Mouse (Mus musculus) myocyte (in vitro differentiated cells): ENCODE data around the gene Glyr1. TPM values are rescaled to one million over a fixed set of nuclear protein-coding genes. Genes with fewer than 3 reads are reported as not detected.

Experiments
- H3K27me3 ChIP-seq: one replicate; pipeline ENCODE4 v1.6.1; 2011; ENCODE audit not compliant: control insufficient read depth, insufficient read depth, insufficient read length
- H3K36me3 ChIP-seq: one replicate; pipeline ENCODE4 v1.6.1; 2011; ENCODE audit not compliant: control insufficient read depth, insufficient read depth
- H3K4me2 ChIP-seq: one replicate; pipeline ENCODE4 v1.6.1; 2011; ENCODE audit warnings: low read depth, control low read depth
- H3K4me3 ChIP-seq: one replicate; pipeline ENCODE4 v1.5.1; 2011; ENCODE audit warnings: mild to moderate bottlenecking, control low read depth, moderate library complexity
- H3K79me2 ChIP-seq: one replicate; pipeline ENCODE4 v1.6.1; 2011; ENCODE audit not compliant: control insufficient read depth, insufficient read depth
- H3ac ChIP-seq: one replicate; pipeline ENCODE4 v1.6.1; 2011; ENCODE audit not compliant: control insufficient read depth, insufficient read length
- CEBPB ChIP-seq: IDR thresholded peaks from 2 replicates; pipeline ENCODE4 v1.6.1; 2011; ENCODE audit warnings: mild to moderate bottlenecking, moderate library complexity; ENCODE audit not compliant: poor library complexity, insufficient read depth, severe bottlenecking
- E2F4 ChIP-seq: IDR thresholded peaks from one replicate; pipeline ENCODE4 v1.6.1; 2011; ENCODE audit warnings: mild to moderate bottlenecking, control low read depth, moderate library complexity; ENCODE audit not compliant: insufficient read depth
- MAX ChIP-seq: IDR thresholded peaks from one replicate; pipeline ENCODE4 v1.6.1; 2011; ENCODE audit warnings: low read depth, mild to moderate bottlenecking, control low read depth
- MYOD1 ChIP-seq, 3 experiments: IDR thresholded peaks; one replicate each; pipeline ENCODE4 v1.6.1; 2011; ENCODE audit warnings: control low read depth in 2 of 3, low read depth in 2 of 3, mild to moderate bottlenecking in 2 of 3, moderate library complexity in 1 of 3; ENCODE audit not compliant: insufficient read length in 2 of 3, control insufficient read depth in 1 of 3
- MYOG ChIP-seq, 3 experiments: IDR thresholded peaks; one replicate each; pipeline ENCODE4 v1.6.1; 2011; ENCODE audit warnings: control low read depth in 2 of 3, low read depth in 2 of 3, mild to moderate bottlenecking in 2 of 3; ENCODE audit not compliant: insufficient read length in 2 of 3, control insufficient read depth in 1 of 3, insufficient read depth in 1 of 3
- POLR2A ChIP-seq: IDR thresholded peaks from one replicate; pipeline ENCODE4 v1.6.1; 2011; ENCODE audit warnings: low read depth, mild to moderate bottlenecking, control low read depth, moderate library complexity; ENCODE audit not compliant: insufficient read length
- POLR2AphosphoS2 ChIP-seq: IDR thresholded peaks from one replicate; pipeline ENCODE4 v1.6.1; 2011; ENCODE audit warnings: low read depth, control low read depth; ENCODE audit not compliant: insufficient read length
- REST ChIP-seq: IDR thresholded peaks from one replicate; pipeline ENCODE4 v1.6.1; 2011; ENCODE audit warnings: mild to moderate bottlenecking, control low read depth, moderate library complexity; ENCODE audit not compliant: insufficient read depth, insufficient read length
- SRF ChIP-seq: IDR thresholded peaks from one replicate; pipeline ENCODE4 v1.6.1; 2011; ENCODE audit warnings: low read depth; ENCODE audit not compliant: control insufficient read depth, insufficient read length
- TCF12 ChIP-seq: IDR thresholded peaks from one replicate; pipeline ENCODE4 v1.6.1; 2011; ENCODE audit warnings: mild to moderate bottlenecking, control low read depth; ENCODE audit not compliant: poor library complexity, insufficient read depth, severe bottlenecking
- TCF3 ChIP-seq: IDR thresholded peaks from one replicate; pipeline ENCODE4 v1.6.1; 2011; ENCODE audit warnings: low read depth, control low read depth; ENCODE audit not compliant: insufficient read length
- USF1 ChIP-seq: IDR thresholded peaks from one replicate; pipeline ENCODE4 v1.6.1; 2011; ENCODE audit warnings: low read depth, mild to moderate bottlenecking, control low read depth, moderate library complexity
- polyA plus RNA-seq: library from polyadenylated mRNA; unstranded; fragments of >200 nt; fragmentation: generic; extraction: Trizol; gene quantifications from one replicate; pipeline ENCODE4 v1.2.1, GENCODE M21; 2012; ENCODE audit warnings: missing spikeins

Glyr1 gene
- polyA plus RNA-seq, 1 experiment: 37.0 TPM

DNA sequence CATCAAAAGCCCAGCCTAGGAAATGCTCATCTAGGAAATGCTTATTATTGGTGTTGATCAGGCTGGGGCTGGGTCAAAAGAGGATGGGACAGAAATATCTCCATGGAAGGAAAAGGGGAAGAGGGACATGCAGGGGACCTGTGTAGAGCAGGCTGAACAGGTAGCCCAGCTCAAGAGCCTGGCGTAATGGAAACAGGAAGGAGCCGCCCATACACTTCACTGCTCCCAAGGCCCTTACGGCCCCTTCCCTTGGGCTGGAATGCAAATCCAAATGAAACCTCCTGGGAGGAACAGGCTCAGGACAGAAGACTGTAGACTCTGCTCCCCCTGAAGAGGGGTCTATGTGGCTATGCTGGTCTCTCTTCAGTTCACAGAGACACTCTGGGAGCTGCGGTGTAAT, 35.1 kb downstream of the Glyr1 start:
- H3K4me2 ChIP-seq: no peak overlapping the region
- H3K27me3 ChIP-seq: no peaks in the 10 kb centered on the region
- TF ChIP-seq MAX: no peak
- TF ChIP-seq USF1: no peak
- no peak for TF ChIP-seq MYOD1 (IDR thresholded peaks at IDR 0.05; ENCODE audit: control insufficient read depth in 1 of 3, insufficient read length in 2 of 3, low read depth in 2 of 3)
- TF ChIP-seq SRF: no peak
- TF ChIP-seq POLR2AphosphoS2: no peak
- no peak for TF ChIP-seq TCF12
- no peak for TF ChIP-seq TCF3
- no peak for TF ChIP-seq CEBPB
- TF ChIP-seq MYOG (IDR thresholded peaks at IDR 0.05; ENCODE audit: control insufficient read depth in 1 of 3, insufficient read depth in 1 of 3, insufficient read length in 2 of 3, low read depth in 2 of 3): no peak
- TF ChIP-seq REST: no peak
- TF ChIP-seq E2F4: no peak
- no peak for TF ChIP-seq POLR2A
- H3K79me2 ChIP-seq: no peaks in the 10 kb centered on the region
- H3ac ChIP-seq: no peak overlapping the region
- H3K4me3 ChIP-seq: no peak overlapping the region
- peaks cover 29% of the 10 kb centered on the region for H3K36me3 ChIP-seq

DNA sequence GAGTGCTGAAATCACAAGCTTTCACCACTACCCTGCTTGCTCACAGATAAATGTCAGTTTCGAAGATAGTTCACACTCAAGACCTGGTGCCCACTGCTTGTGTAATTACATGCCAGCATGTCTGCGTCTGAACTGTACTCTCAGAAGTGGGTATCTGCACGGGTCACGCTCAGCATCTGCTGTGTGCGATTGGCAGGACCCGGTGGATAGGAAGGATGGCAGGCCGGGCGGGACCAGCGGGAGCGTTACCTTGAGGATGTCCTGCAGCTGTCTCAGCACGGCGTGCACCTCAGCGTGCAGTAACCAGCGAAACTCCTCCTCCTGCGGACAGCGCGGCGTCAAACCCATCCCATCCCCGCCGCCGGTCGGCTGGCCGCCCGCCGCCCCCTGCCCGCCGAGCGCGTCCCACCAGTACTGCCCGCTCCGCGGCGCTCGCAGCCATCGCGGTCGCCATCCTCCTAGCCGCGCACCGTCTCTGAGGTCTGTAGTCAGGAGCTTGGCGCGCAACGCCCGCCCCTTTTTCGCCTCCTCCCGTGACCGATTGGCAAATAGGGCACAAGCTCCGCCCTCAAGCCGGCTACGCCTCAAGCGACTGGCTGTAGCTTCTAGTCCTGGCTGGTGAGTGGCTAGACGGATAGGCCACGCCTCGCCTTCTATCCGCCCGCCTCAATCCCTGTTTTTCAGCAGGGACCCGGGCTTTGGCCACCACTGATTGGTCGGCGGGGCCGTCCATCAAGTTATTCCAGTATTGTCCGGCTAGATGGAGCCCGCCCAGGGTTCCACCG, 36.4 kb downstream of the Glyr1 start, which contains the start of gene Rogdi:
Gene Rogdi, minus strand, starts transcription at position 500 of the 785 bp plus-strand sequence.
- Histone ChIP-seq H3K36me3 (peaks cover 17% of the 10 kb centered on the region), H3K79me2 (no peaks in the 10 kb centered on the region), H3ac (peak within 1 kb of the TSS; percentile 16), H3K4me2 (peak within 1 kb of the TSS; percentile 97), H3K27me3 (no peaks in the 10 kb centered on the region), H3K4me3 (peak within 1 kb of the TSS; percentile 32)
- TF ChIP-seq CEBPB: no peak
- TF ChIP-seq POLR2AphosphoS2: peak; percentile 91
- no peak for TF ChIP-seq TCF12
- peak in 2 of 3 experiments; percentile 22 to 66 for TF ChIP-seq MYOD1 (IDR thresholded peaks at IDR 0.05; ENCODE audit: control insufficient read depth in 1 of 3, insufficient read length in 2 of 3, low read depth in 2 of 3)
- peak; percentile 93 for TF ChIP-seq POLR2A
- no peak for TF ChIP-seq MAX
- TF ChIP-seq REST: no peak
- TF ChIP-seq MYOG (IDR thresholded peaks at IDR 0.05; ENCODE audit: control insufficient read depth in 1 of 3, insufficient read depth in 1 of 3, insufficient read length in 2 of 3, low read depth in 2 of 3): peak in 2 of 3 experiments; percentile 32 to 35
- peak; percentile 80 for TF ChIP-seq SRF
- no peak for TF ChIP-seq TCF3

DNA sequence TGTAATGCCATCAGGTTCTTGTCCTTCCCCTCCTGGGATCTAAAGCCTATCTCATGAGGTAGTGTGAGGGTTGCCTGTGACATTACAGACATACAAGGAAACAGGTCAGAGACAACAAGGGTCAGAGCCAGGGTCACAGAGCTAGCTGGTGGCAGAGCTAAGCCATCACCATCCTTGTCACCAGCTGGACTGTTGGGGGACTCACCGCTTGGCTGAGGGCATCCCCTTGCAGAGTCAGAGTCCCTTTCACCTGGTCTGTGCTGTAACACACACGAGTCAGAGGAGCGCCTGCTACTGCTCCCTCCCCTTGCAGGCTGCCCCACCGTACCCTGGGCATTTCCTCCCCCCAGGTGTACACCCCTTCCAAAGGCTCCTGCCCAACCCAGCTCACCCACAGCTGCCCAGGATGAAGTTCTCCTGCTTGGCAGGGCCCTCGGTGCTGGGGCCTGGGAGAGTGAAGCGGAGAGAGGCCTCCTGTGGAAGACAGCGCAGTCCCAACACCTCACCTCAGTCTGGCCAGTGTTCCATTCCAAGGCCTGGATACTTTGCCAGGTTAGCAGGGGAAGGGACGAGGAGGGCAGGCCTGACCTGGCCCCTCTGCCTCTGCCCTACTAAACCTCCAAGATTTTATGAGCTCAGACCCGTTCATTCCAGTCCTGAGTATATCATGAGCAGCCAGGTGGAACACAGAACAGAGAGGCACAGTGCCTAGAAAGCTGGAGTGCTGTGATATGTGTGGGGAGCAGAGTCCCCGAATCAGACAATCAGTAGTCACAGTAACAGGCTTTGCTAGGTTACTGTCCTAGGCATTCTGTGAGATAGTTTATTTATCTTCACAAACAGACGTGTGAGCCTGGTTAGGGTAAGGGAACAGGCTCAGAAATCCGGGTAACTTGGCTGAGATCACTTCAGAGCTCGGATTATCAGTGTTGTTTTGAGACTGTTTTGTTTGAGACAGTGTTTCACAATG, 37.3 kb downstream of the Glyr1 start:
- Histone ChIP-seq H3K36me3 (peaks cover 10% of the 10 kb centered on the region), H3K79me2 (no peaks in the 10 kb centered on the region), H3K4me2 (peak overlapping the region; percentile 97), H3K4me3 (peak overlapping the region; percentile 32), H3K27me3 (no peaks in the 10 kb centered on the region), H3ac (peak overlapping the region; percentile 16)
- TF ChIP-seq POLR2AphosphoS2 (no peak), MYOD1 (IDR thresholded peaks at IDR 0.05; ENCODE audit: control insufficient read depth in 1 of 3, insufficient read length in 2 of 3, low read depth in 2 of 3) (no peak), REST (no peak), MAX (no peak), E2F4 (no peak), MYOG (IDR thresholded peaks at IDR 0.05; ENCODE audit: control insufficient read depth in 1 of 3, insufficient read depth in 1 of 3, insufficient read length in 2 of 3, low read depth in 2 of 3) (no peak), TCF12 (no peak), TCF3 (no peak), CEBPB (no peak)

DNA sequence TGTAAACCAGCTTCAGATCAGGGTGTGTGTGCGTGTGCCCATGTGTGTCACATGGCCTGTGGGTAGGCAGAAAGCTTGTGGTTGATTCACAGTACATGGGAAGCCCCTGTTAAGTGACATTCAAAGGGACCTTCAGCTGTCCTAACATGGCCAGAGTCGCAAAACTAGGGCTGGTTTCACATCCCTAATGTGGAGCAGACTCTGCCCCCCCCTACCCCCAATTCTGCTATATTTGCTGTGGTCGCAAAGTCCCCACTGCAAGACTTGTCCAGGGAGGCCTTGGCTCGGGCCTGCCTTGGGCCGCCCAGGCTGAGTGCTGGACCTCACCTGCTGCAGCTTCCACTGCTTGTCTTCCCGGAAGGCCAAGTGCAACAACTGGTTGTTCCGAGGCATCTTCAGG, 38.4 kb downstream of the Glyr1 start:
- Histone ChIP-seq H3K27me3 (no peaks in the 10 kb centered on the region), H3K4me2 (no peak overlapping the region), H3K4me3 (no peak overlapping the region), H3K36me3 (peaks cover under 1% of the 10 kb centered on the region), H3K79me2 (no peaks in the 10 kb centered on the region), H3ac (no peak overlapping the region)
- no peak for TF ChIP-seq MYOD1 (IDR thresholded peaks at IDR 0.05; ENCODE audit: control insufficient read depth in 1 of 3, insufficient read length in 2 of 3, low read depth in 2 of 3)
- no peak for TF ChIP-seq REST
- no peak for TF ChIP-seq POLR2AphosphoS2
- TF ChIP-seq MYOG (IDR thresholded peaks at IDR 0.05; ENCODE audit: control insufficient read depth in 1 of 3, insufficient read depth in 1 of 3, insufficient read length in 2 of 3, low read depth in 2 of 3): no peak
- no peak for TF ChIP-seq TCF12
- TF ChIP-seq MAX: no peak
- no peak for TF ChIP-seq CEBPB
- no peak for TF ChIP-seq TCF3
- TF ChIP-seq E2F4: no peak
- no peak for TF ChIP-seq USF1
- TF ChIP-seq SRF: no peak
- no peak for TF ChIP-seq POLR2A
